Mouse (Mus musculus) spleen, adult 2 months (tissue): ENCODE measurements around the gene Gm8281.
"Not testable (repeated sequence)": the region's sequence is repeated elsewhere in the genome, so short reads cannot be mapped to it uniquely, and the experiment has no call there.

Experiments
- CTCF ChIP-seq: fragments of 200-500 bp; IDR thresholded peaks from 2 replicates; pipeline ENCODE4 v1.5.1; 2011; ENCODE audit warnings: mild to moderate bottlenecking, inconsistent platforms; ENCODE audit not compliant: insufficient read depth, insufficient read length, insufficient replicate concordance; ENCODE audit errors: extremely low read depth
- POLR2A ChIP-seq: fragments of 200-500 bp; IDR thresholded peaks from 2 replicates; pipeline ENCODE4 v1.6.1; 2011; ENCODE audit warnings: low read depth, low read length, inconsistent platforms

- TF ChIP-seq CTCF, POLR2A: not testable (repeated sequence)
These were observed 60.4 kb downstream of the Gm8281 start, which contains the start of gene Gm8279 for GRCm38 (mm10) chr14:5131219-5131618.
